Mouse (Mus musculus): ENCODE measurements around the gene Fbxw10.

Gene Fbxw10

GRCm38 (mm10) chr11:62919946-62920742 lies 73.3 kb downstream of the Fbxw10 start:
- H3K4me1 ChIP-seq (replicated peaks; ENCODE audit: low read depth, low read length): peaks cover 16% of the 10 kb centered on the region
- TF ChIP-seq POU5F1 (IDR thresholded peaks at IDR 0.05; ENCODE audit: borderline replicate concordance, low read length): no peak
- TF ChIP-seq CTCF (conservative IDR thresholded peaks at IDR 0.05; ENCODE audit: low read length): no peak
- no peak for TF ChIP-seq NANOG (IDR thresholded peaks at IDR 0.05; ENCODE audit: borderline replicate concordance, low read length)
- no peaks in the 10 kb centered on the region for H3K36me3 ChIP-seq (ENCODE audit: insufficient read depth, low read length)
- H3K9me3 ChIP-seq (ENCODE audit: low read length): peaks cover 18% of the 10 kb centered on the region
- no peak overlapping the region for H3K4me3 ChIP-seq (replicated peaks; ENCODE audit: low read length)
- peaks cover 7% of the 10 kb centered on the region for H3K27me3 ChIP-seq (ENCODE audit: insufficient read depth, low read length)

GRCm38 (mm10) chr11:62920743-62921050 lies 73.8 kb downstream of the Fbxw10 start:
- peaks cover 18% of the 10 kb centered on the region for H3K9me3 ChIP-seq (ENCODE audit: low read length)
- H3K36me3 ChIP-seq (ENCODE audit: insufficient read depth, low read length): no peaks in the 10 kb centered on the region
- H3K4me1 ChIP-seq (replicated peaks; ENCODE audit: low read depth, low read length): peaks cover 16% of the 10 kb centered on the region
- no peak overlapping the region for H3K4me3 ChIP-seq (replicated peaks; ENCODE audit: low read length)
- TF ChIP-seq POU5F1 (IDR thresholded peaks at IDR 0.05; ENCODE audit: borderline replicate concordance, low read length) (no peak), NANOG (IDR thresholded peaks at IDR 0.05; ENCODE audit: borderline replicate concordance, low read length) (no peak), CTCF (conservative IDR thresholded peaks at IDR 0.05; ENCODE audit: low read length) (no peak)
- peaks cover 7% of the 10 kb centered on the region for H3K27me3 ChIP-seq (ENCODE audit: insufficient read depth, low read length)

GRCm38 (mm10) chr11:62921052-62921977 lies 74.4 kb downstream of the Fbxw10 start:
- H3K27me3 ChIP-seq (ENCODE audit: insufficient read depth, low read length): peaks cover 7% of the 10 kb centered on the region

DNA sequence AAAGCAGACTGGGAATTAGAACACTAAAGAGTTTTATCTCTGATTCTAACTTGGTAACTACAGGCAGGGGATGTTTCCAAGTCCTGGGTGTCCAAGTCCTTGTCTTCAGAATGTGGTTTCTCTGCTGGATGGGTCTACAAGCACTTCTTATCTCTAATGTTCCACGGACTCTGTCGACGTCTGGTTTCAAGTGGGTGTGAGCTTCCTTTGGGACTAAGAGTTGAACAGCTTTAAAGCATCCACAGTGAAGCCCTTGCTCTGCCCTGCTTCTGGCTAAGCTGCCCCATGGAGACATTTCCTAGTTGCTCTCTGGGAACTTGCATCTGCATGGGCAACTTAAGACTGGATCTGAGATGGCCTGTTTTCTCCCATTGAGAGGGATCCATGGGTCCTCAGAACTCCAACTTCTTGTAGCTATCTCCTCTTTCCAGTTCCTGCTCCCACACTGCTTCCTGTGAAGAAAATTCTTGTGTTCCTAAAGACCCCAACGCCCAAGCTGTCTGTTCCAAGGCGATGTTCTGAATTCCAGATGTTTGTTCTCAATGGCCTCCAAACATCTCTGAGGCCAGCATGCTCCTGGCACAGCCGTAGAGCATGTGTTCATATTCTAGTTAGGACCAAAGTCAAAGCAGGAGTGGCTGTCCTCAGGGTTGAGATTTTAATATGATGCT lies 77.4 kb downstream of the Fbxw10 start:
- no peak for TF ChIP-seq NANOG (IDR thresholded peaks at IDR 0.05; ENCODE audit: borderline replicate concordance, low read length)
- no peak for TF ChIP-seq POU5F1 (IDR thresholded peaks at IDR 0.05; ENCODE audit: borderline replicate concordance, low read length)
- no peak for TF ChIP-seq CTCF (conservative IDR thresholded peaks at IDR 0.05; ENCODE audit: low read length)

More at GRCm38 (mm10) chr11:62921052-62921977, 74.4 kb downstream of the Fbxw10 start:
- peak overlapping the region; percentile 50; the same call in 1 of the 2 replicates for H3K4me3 ChIP-seq (replicated peaks; ENCODE audit: low read length)
- peaks cover 16% of the 10 kb centered on the region for H3K4me1 ChIP-seq (replicated peaks; ENCODE audit: low read depth, low read length)
- no peaks in the 10 kb centered on the region for H3K36me3 ChIP-seq (ENCODE audit: insufficient read depth, low read length)
- no peak for TF ChIP-seq NANOG (IDR thresholded peaks at IDR 0.05; ENCODE audit: borderline replicate concordance, low read length)
- peak; percentile 83 for TF ChIP-seq CTCF (conservative IDR thresholded peaks at IDR 0.05; ENCODE audit: low read length)
- no peak for TF ChIP-seq POU5F1 (IDR thresholded peaks at IDR 0.05; ENCODE audit: borderline replicate concordance, low read length)
- peaks cover 18% of the 10 kb centered on the region for H3K9me3 ChIP-seq (ENCODE audit: low read length)

More for the DNA sequence above, 77.4 kb downstream of the Fbxw10 start:
- no peak overlapping the region for H3K4me3 ChIP-seq (replicated peaks; ENCODE audit: low read length)
- H3K4me1 ChIP-seq (replicated peaks; ENCODE audit: low read depth, low read length): peaks cover 16% of the 10 kb centered on the region
- peaks cover 12% of the 10 kb centered on the region for H3K9me3 ChIP-seq (ENCODE audit: low read length)
- peaks cover 7% of the 10 kb centered on the region for H3K27me3 ChIP-seq (ENCODE audit: insufficient read depth, low read length)
- no peaks in the 10 kb centered on the region for H3K36me3 ChIP-seq (ENCODE audit: insufficient read depth, low read length)
